ENCODE assay signal across 19 mouse cellular contexts in genomic region chr10:38078521-38078920, GRCm38 (mm10).
DNase-seq lines count a peak whose midpoint lies in the region; ATAC-seq and TF ChIP-seq lines count a peak whose summit lies in the region.
"Had no signal": no experiment of that assay in that cellular context is flagged by ENCODE, and none has a peak within 500 bp of the region (broad histone marks: within the 10 kb centered on the region; RNA-seq: fewer than 3 reads in every experiment).

No protein-coding gene starts in this region.

- no peak overlapping the region for H3K27ac ChIP-seq in liver, adult 2 months (replicated peaks; ENCODE audit: insufficient read depth, low read depth, low read length)
- no peak overlapping the region for H3K27ac ChIP-seq in liver, embryonic 11.5 days (ENCODE audit: low read depth, low read length)
- H3K27ac ChIP-seq: embryonic facial prominence, embryonic 15.5 days; forebrain, embryonic 15.5 days; heart, embryonic 10.5 days; hindbrain, embryonic 12.5 days had no signal

- TF ChIP-seq POLR2A in liver, adult 2 months (IDR thresholded peaks at IDR 0.05; ENCODE audit: extremely low read depth, insufficient read depth, low read length) = no peak

- no peaks in the 10 kb centered on the region for H3K27me3 ChIP-seq in liver, adult 2 months (ENCODE audit: control insufficient read depth, insufficient read depth, low read length)
- no peaks in the 10 kb centered on the region for H3K27me3 ChIP-seq in liver, embryonic 11.5 days (replicated peaks; ENCODE audit: control insufficient read depth, insufficient read depth, low read length)
- H3K27me3 ChIP-seq: embryonic facial prominence, embryonic 15.5 days; forebrain, embryonic 15.5 days; hindbrain, embryonic 12.5 days had no signal

- H3K4me1 ChIP-seq in liver, adult 2 months (ENCODE audit: control insufficient read depth, insufficient read depth, low read length) = no peaks in the 10 kb centered on the region
- no peaks in the 10 kb centered on the region for H3K4me1 ChIP-seq in liver, embryonic 11.5 days (replicated peaks; ENCODE audit: control insufficient read depth, insufficient read depth, low read length)
- H3K4me1 ChIP-seq: embryonic facial prominence, embryonic 15.5 days; forebrain, embryonic 15.5 days; heart, embryonic 10.5 days; hindbrain, embryonic 12.5 days had no signal

- TF ChIP-seq CTCF in liver, adult 2 months (IDR thresholded peaks at IDR 0.05; ENCODE audit: low read depth, low read length) = no peak

- DNase-seq in cerebellum, postnatal 10 days = peak; percentile 34 to 54
- no peak for DNase-seq in cerebellum, adult 11-12 months
- DNase-seq in liver, adult 2 months (ENCODE audit: extremely low read depth, low read depth, low spot score) = peak; percentile 78
- DNase-seq in liver, embryonic 11.5 days (ENCODE audit: low spot score) = no peak
- DNase-seq in adipocyte (ENCODE audit: low spot score) = peak; percentile 62
- DNase-seq in heart, adult 8-10 months (ENCODE audit: low spot score) = no peak
- DNase-seq: adrenal gland, adult 2 months; gastrocnemius, postnatal 36 days; heart, adult 11 months; heart, postnatal 10 days; heart, postnatal 4 days had no signal

- WGBS in liver, adult 2 months = 61% methylated on average over 2 of the region's 2 CpGs
- 86% methylated on average over 2 of the region's 2 CpGs for WGBS in liver, embryonic 11.5 days

- no peaks in the 10 kb centered on the region for H3K36me3 ChIP-seq in liver, adult 2 months (ENCODE audit: control insufficient read depth, insufficient read depth, low read length)
- H3K36me3 ChIP-seq in liver, embryonic 11.5 days (ENCODE audit: control insufficient read depth, insufficient read depth, low read length) = no peaks in the 10 kb centered on the region
- H3K36me3 ChIP-seq: embryonic facial prominence, embryonic 15.5 days; forebrain, embryonic 15.5 days; heart, embryonic 10.5 days; hindbrain, embryonic 12.5 days had no signal

- H3K4me3 ChIP-seq in liver, adult 2 months (ENCODE audit: insufficient read depth, low read depth, low read length) = no peak overlapping the region
- H3K4me3 ChIP-seq in liver, embryonic 11.5 days (ENCODE audit: low read depth, low read length) = no peak overlapping the region
- H3K4me3 ChIP-seq: embryonic facial prominence, embryonic 15.5 days; erythroblast, embryonic 14.5 days; forebrain, embryonic 15.5 days; heart, embryonic 10.5 days; hindbrain, embryonic 12.5 days had no signal

- no peak overlapping the region for H3K4me2 ChIP-seq in liver, embryonic 11.5 days
- H3K4me2 ChIP-seq: embryonic facial prominence, embryonic 15.5 days; forebrain, embryonic 15.5 days; hindbrain, embryonic 12.5 days had no signal

- no peak overlapping the region for H3K9ac ChIP-seq in liver, adult 2 months (ENCODE audit: low read depth, low read length)
- H3K9ac ChIP-seq in liver, embryonic 11.5 days (ENCODE audit: low read depth, low read length) = no peak overlapping the region
- H3K9ac ChIP-seq: embryonic facial prominence, embryonic 15.5 days; forebrain, embryonic 15.5 days; hindbrain, embryonic 12.5 days had no signal

- H3K79me2 ChIP-seq in liver, adult 2 months (ENCODE audit: control insufficient read depth, insufficient read depth, low read length) = no peaks in the 10 kb centered on the region

- no peak for ATAC-seq in liver, embryonic 11.5 days (replicated peaks; ENCODE audit: low FRiP score)
- ATAC-seq: forebrain, embryonic 15.5 days; hindbrain, embryonic 16.5 days; inflammation-experienced regulatory T-cells, adult 6 months; intestine, postnatal 0 days had no signal

- no peaks in the 10 kb centered on the region for H3K9me3 ChIP-seq in liver, embryonic 11.5 days (ENCODE audit: control insufficient read depth, low read length)
- H3K9me3 ChIP-seq: embryonic facial prominence, embryonic 15.5 days; forebrain, embryonic 15.5 days; heart, embryonic 10.5 days; hindbrain, embryonic 12.5 days had no signal

Comparison
In these comparisons a context has a peak if more than half of its experiments do, and no peak if none do; other contexts are left out.
1. DNase-seq: peak in cerebellum, postnatal 10 days (2 of 2), liver, adult 2 months (single experiment) and adipocyte (single experiment); none in cerebellum, adult 11-12 months (single experiment), liver, embryonic 11.5 days (single experiment) and heart, adult 8-10 months (single experiment).